Mouse (Mus musculus) heart, adult 10 weeks (tissue): Measurements from ENCODE around the gene P3h1. TPM values are rescaled to one million over a fixed set of nuclear protein-coding genes. Genes with fewer than 3 reads are reported as not detected.

ENCODE experiments used
- polyA plus RNA-seq: library from polyadenylated mRNA; stranded (reverse); fragments of 350-450 nt; fragmentation: Illumina TruSeq; extraction: RNeasy Lipid Tissue Mini Kit (QIAGEN cat#74804); gene quantifications from one replicate; pipeline ENCODE4 v1.2.3, GENCODE M21; 2014; ENCODE audit warnings: low read depth, low replicate concordance

Gene P3h1
- 11.7 TPM for polyA plus RNA-seq

DNA sequence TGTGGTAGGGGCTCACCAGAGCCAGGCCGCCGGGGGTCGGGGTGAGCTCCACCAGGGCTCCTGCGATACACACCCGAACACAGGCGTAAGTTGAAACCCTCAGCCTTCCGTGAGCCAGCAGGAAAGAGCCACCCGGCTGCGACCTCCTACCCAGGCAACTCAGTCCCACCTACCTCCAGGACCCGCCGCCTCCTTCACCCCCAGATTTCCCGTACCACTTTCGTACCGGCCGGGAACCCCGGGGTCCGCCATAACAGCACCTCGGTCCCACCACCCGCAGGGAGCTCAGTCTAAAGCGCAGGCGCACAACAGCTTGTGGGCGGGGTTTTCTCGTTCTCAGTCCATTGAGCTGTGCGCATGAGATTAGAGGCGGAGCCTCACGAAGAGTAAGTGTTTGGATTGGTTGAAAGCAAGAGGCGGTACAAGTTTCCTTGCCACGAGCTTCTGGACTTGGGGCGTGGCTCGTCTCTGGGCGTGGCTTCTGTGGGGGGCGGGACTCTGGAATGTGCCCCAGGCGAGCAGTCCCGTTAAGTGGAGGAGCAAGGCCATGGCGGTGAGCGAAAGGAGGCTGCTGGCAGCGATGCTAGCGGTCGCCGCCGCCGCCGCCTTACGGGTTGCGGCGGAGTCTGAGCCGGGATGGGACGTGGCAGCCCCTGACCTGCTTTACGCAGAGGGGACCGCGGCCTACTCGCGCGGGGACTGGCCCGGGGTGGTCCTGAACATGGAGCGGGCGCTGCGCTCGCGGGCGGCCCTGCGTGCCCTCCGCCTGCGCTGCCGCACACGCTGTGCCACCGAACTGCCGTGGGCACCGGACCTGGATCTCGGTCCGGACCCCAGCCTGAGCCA is at the start of gene P3h1, which contains the start of gene AU022252:
TSS of gene P3h1 (plus strand) at position 506 of the 846 bp plus-strand sequence.
TSS of gene AU022252 (minus strand) at position 303 of the 846 bp plus-strand sequence.

DNA sequence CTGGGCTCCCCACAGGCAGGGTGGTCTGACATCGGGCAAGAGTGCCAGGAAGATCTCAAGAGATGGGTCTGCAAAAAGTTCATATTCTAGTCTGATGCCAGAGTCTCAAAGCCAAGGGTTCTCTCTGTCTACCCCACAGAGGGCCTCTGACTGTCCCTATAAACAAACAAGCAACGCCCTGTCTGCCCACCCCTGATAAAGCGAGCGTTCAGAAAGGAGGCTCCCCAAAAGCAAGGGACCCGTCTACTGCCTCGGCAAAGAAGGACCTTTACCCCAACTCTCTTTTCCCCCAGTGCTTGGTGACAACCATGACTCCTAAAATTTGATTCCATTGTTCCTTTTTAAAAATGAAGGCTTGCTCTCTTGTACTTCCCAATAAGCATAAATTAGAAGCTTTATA is 42.9 kb upstream of the P3h1 start, which contains the start of gene Ermap:
TSS of gene Ermap (minus strand) at position 148 of the 400 bp plus-strand sequence.

DNA sequence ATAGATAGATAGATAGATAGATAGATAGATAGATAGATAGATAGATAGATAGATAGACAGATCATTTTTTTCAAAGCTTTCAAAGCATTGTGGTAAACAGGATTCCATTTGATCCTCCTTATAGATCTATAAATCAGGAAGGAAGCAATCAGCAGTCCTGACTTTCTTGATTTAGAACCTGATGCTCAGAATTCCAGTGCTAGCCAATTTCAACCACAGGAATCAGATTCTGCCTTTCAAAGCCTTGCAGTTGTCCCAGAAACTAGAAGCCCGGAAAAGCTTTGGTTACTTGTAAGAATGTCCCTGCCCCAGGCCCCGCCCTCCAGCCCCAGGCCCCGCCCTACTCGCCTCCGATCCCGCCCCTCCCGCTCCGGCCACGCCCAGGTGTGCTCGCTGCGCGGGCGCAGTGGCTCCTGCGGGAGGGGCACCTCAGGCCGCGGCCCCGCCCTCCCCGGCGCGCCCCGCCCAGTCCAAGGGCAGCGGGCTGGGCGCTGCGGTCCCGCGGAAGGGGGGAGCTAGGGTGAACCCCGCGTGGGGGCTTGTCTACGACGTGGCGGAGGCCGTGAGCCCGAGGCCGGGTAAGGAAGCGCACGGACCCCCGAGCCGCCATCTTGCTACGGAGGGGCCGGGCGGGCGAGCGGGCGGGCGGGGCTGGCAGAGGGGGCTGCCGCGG is 37.7 kb upstream of the P3h1 start, which contains the start of gene Svbp:
TSS of gene Svbp (plus strand) at position 398 of the 673 bp plus-strand sequence.

DNA sequence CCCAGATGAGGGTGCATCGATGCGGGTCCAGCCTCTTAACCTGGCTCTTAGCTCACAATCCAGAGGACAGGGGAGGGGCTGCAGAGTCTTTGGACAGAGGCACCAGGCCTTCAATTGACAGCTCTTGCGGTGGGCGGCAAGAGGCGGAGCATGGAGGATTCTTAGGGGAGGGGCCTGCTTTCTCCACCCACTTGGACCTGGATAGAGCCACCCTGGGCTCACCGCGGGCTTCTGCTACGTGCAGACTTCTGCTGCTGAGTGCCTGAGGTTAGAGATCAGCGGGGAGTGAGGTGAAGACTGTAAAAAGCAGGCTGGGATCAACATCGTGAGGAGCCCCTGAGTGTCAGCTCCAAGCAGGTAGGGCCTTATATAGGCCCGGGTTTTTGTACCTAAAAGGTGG is 14.5 kb upstream of the P3h1 start, which contains the start of gene Tmem269:
TSS of gene Tmem269 (minus strand) at position 49 of the 400 bp plus-strand sequence.

DNA sequence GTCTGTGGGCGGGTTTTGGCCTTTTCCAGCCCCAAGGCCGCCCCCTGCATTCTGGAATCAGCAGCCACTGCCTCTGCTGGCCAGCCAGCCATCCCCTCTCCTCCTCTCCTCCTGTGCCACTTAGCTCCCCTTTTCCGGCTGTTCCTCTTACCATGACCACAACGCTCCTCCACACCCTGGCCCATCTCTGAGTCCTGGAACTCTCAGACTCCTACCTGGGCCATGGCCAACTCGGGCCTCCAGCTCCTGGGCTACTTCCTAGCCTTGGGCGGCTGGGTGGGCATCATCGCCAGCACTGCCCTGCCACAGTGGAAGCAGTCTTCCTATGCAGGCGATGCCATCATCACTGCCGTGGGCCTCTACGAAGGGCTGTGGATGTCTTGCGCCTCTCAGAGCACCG is 22.6 kb downstream of the P3h1 start, which contains the start of gene Cldn19:
TSS of gene Cldn19 (plus strand) at position 64 of the 400 bp plus-strand sequence.

DNA sequence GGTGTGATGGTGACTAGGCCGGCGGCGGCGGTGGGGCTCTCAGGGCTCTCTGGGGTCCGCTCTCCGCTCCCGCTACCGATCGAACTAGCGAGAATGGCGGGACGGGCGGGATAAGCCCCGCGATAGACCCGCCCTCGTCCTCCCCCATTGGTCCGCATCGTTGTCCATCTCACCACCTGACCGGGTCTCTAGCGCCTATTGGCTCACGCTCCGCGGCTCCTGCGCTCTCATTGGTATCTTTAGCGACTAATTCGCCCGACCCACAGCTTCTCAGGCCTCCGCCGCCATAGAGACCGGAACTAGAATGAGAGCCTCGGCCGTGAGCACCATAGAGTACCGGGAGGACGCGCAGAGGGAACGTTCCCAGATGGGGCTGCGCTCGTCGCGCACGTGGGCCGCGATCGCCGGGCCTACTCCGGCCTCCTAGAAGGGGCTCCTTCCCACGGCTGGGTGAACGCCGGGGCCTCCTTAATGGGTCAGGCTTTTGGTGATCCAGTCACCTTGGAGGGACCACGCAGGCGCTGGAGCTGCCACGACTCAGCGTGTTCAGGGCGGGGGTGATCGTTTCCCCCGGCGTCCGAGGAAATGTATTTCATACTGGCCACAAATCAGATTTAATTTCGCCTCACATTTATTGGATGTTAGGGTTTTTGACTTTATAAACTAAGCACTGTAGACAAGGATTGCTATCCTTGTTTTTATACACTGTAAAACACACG is 61.9 kb downstream of the P3h1 start, which contains the start of gene Ybx1:
TSS of gene Ybx1 (minus strand) at position 190 of the 719 bp plus-strand sequence.

Other genes with a start within 250 kb of the P3h1 start
- gene Slc2a1, start 124.2 kb upstream of the P3h1 start, polyA plus RNA-seq: 14.9 TPM
- 16.1 TPM for gene Zfp691, start 58.7 kb upstream of the P3h1 start, polyA plus RNA-seq
- gene Ermap, start 42.9 kb upstream of the P3h1 start, polyA plus RNA-seq: not detected
- 29.8 TPM for gene Svbp, start 37.6 kb upstream of the P3h1 start, polyA plus RNA-seq
- not detected for gene Tmem269, start 14.7 kb upstream of the P3h1 start, polyA plus RNA-seq
- gene AU022252, start 203 bp upstream of the P3h1 start, polyA plus RNA-seq: 11.2 TPM
- not detected for gene Cldn19, start 22.5 kb downstream of the P3h1 start, polyA plus RNA-seq
- gene Ybx1, start 61.7 kb downstream of the P3h1 start, polyA plus RNA-seq: 947 TPM
- 13.4 TPM for gene Ppih, start 87.6 kb downstream of the P3h1 start, polyA plus RNA-seq
- not detected for gene Ccdc30, start 182.6 kb downstream of the P3h1 start, polyA plus RNA-seq
- gene Ppcs, start 189.5 kb downstream of the P3h1 start, polyA plus RNA-seq: 9.9 TPM
- gene Zmynd12, start 189.9 kb downstream of the P3h1 start, polyA plus RNA-seq: not detected